Mouse (Mus musculus) hindbrain, embryonic 11.5 days (tissue): ENCODE measurements at regions not wholly inside any gene's neighbourhood (a gene's known extent, or its start where the extent isn't known, plus 50 kb on each side); places are given as distances from the start of the nearest gene placed in this dataset.

Experiments used
- ATAC-seq: fragments of 200-750 bp; cut with Nextera tagmentation; 2 replicates; pipeline ENCODE4 v1.8.0; 2017; ENCODE audit warnings: mild to moderate bottlenecking, moderate TSS enrichment, moderate library complexity; ENCODE audit not compliant: low FRiP score
- DNase-seq: peaks from one replicate; pipeline ENCODE4 v3.0.0-alpha.2; 2015; ENCODE audit warnings: low spot score
- H3K27ac ChIP-seq: fragments of 300-500 bp; sonication (generic); 2 replicates; pipeline ENCODE4 v1.5.1; 2014; ENCODE audit warnings: mild to moderate bottlenecking, low read depth, low read length
- H3K27me3 ChIP-seq: fragments of 300-500 bp; sonication (generic); 2 replicates; pipeline ENCODE4 v1.6.1; 2014; ENCODE audit warnings: mild to moderate bottlenecking, low read length, moderate library complexity, mixed read lengths; ENCODE audit not compliant: control insufficient read depth, insufficient read depth
- H3K36me3 ChIP-seq: fragments of 300-500 bp; sonication (generic); 2 replicates; pipeline ENCODE4 v1.6.1; 2014; ENCODE audit warnings: mild to moderate bottlenecking, low read length, moderate library complexity, mixed read lengths; ENCODE audit not compliant: control insufficient read depth, insufficient read depth
- H3K4me1 ChIP-seq: fragments of 300-500 bp; sonication (generic); replicated peaks from 2 replicates; pipeline ENCODE4 v1.6.1; 2014; ENCODE audit warnings: low read length, mixed read lengths; ENCODE audit not compliant: control insufficient read depth, insufficient read depth
- H3K4me2 ChIP-seq: fragments of 300-500 bp; sonication (generic); replicated peaks from 2 replicates; pipeline ENCODE4 v1.6.1; 2014; ENCODE audit warnings: mild to moderate bottlenecking, low read depth, low read length
- H3K4me3 ChIP-seq: fragments of 300-500 bp; sonication (generic); 2 replicates; pipeline ENCODE4 v1.5.1; 2014; ENCODE audit warnings: low read depth, low read length
- H3K9ac ChIP-seq: fragments of 300-500 bp; sonication (generic); 2 replicates; pipeline ENCODE4 v1.6.1; 2014; ENCODE audit warnings: low read depth, low read length
- H3K9me3 ChIP-seq: fragments of 300-500 bp; sonication (generic); 2 replicates; pipeline ENCODE4 v1.6.1; 2016; ENCODE audit warnings: low read length; ENCODE audit not compliant: control insufficient read depth
- WGBS: fragments of 180-500 bp; shearing (Covaris S2); extraction: QIAGEN DNeasy Blood & Tissue Kit; methylation state at CpG from one replicate; pipeline ENCODE4 v1.1.7; 2014; 5-methylcytosine and 5-hydroxymethylcytosine counted together

DNA sequence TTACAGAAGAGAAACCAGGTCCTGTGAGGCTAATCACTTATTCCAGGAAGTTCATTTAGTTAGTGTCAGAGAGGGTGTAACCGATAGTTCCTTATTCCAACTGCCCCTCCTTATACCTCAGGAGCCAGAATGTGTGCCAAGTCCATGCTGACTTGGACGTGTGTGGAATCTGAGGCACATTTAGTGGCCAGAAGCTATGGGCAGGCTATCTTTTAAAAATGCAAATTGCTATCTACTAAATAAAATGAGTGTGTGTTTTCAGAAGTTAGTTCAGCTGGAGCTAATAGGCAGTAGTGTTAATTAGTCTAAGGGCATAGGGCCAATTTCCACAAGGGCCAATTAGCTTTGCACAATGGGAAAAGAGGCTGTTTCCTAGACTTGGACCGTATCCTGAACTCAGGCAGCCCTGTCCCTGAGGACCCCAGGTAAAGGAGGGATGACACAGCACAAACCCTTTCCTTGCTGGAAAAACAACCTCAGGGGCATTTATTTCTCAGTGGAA, 168.5 kb downstream of the Icos start:
- H3K4me2 ChIP-seq = no peak overlapping the region

DNA sequence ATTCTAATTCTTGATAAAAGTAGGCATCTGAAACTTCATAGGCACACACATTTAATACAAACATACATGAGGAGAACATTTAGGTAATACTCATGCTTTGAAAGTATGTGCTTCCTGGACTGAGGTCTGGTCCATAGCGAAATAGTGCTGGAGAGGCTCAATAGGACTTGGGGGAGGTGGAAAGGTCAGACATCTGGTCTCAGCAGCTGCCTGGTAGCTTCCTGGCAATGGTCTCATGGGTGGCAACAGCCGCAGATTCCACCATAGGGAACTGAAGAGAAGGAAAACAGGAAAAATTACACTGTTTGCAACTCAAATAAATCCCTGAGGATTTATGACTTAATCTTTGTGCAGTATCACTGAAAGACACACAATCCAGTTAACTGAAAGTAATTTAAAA, 174.0 kb downstream of the Icos start:
- ATAC-seq (no peak), DNase-seq (no peak)
- H3K27ac ChIP-seq = no peak overlapping the region
- 54% methylated on average over 2 of the region's 2 CpGs for WGBS
- H3K4me2 ChIP-seq = no peak overlapping the region
- H3K9me3 ChIP-seq = no peaks in the 10 kb centered on the region
- H3K9ac ChIP-seq = no peak overlapping the region
- H3K36me3 ChIP-seq = no peaks in the 10 kb centered on the region
- H3K4me3 ChIP-seq = no peak overlapping the region
- no peaks in the 10 kb centered on the region for H3K4me1 ChIP-seq
- H3K27me3 ChIP-seq = no peaks in the 10 kb centered on the region

More for the DNA sequence above, 168.5 kb downstream of the Icos start:
- Histone ChIP-seq H3K36me3 (no peaks in the 10 kb centered on the region), H3K4me1 (peaks cover 10% of the 10 kb centered on the region), H3K9me3 (no peaks in the 10 kb centered on the region), H3K27ac (no peak overlapping the region), H3K9ac (no peak overlapping the region), H3K4me3 (no peak overlapping the region), H3K27me3 (no peaks in the 10 kb centered on the region)
- 50% methylated on average over 3 of the region's 3 CpGs for WGBS
- DNase-seq (no peak), ATAC-seq (no peak)

DNA sequence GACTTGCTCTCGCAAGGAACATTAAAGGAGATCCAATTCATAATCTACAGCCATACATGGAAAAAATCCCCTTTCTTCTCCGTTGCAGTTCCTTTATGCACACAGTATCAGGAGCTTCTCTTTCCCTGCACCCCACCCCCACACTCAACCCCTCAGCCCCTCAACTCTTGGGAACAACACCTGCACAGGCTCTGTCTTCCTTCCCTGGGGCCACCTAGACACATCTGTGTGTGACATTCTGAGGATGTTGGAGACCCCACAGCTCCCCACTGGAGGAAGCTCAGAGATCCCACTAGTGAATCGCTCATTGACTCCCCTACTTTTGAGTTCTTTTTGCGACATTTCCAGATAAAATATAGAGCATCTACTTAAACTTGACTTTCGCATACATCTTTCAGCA, 174.4 kb downstream of the Icos start:
- no peak overlapping the region for H3K27ac ChIP-seq
- no peak for DNase-seq
- H3K4me3 ChIP-seq = no peak overlapping the region
- ATAC-seq = no peak
- H3K36me3 ChIP-seq = no peaks in the 10 kb centered on the region
- WGBS = 82% methylated on average over 5 of the region's 5 CpGs
- H3K9ac ChIP-seq = no peak overlapping the region
- H3K9me3 ChIP-seq = no peaks in the 10 kb centered on the region
- no peaks in the 10 kb centered on the region for H3K4me1 ChIP-seq
- no peak overlapping the region for H3K4me2 ChIP-seq
- no peaks in the 10 kb centered on the region for H3K27me3 ChIP-seq

- Histone ChIP-seq H3K4me2 (no peak overlapping the region), H3K27me3 (no peaks in the 10 kb centered on the region), H3K4me1 (no peaks in the 10 kb centered on the region), H3K9ac (no peak overlapping the region), H3K27ac (no peak overlapping the region), H3K36me3 (no peaks in the 10 kb centered on the region), H3K4me3 (no peak overlapping the region), H3K9me3 (no peaks in the 10 kb centered on the region)
- no peak for ATAC-seq
- WGBS = 90% methylated on average over 3 of the region's 3 CpGs
- no peak for DNase-seq
Measured at GRCm38 (mm10) chr1:61154216-61154615, 176.5 kb downstream of the Icos start.

DNA sequence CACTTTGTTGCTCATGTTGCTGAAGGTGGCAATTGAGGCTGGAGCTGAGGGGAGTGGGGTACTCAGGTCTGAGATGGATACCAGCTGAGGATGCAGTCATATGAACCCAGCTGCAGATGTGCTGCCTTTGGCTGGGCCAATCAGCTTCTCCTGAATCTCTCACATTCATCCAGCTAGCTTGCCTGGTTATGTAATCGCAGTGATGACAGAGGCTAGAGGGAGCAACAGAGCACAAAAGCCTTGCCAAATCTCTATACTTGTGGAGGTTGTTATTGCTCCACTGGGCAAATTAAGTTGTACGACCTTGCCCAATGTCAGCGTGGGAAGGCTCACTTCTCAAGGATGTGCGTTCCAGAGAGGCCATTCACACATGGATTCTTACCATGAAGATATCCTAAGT, 179.5 kb downstream of the Icos start:
- Histone ChIP-seq H3K27ac (no peak overlapping the region), H3K36me3 (no peaks in the 10 kb centered on the region), H3K4me1 (no peaks in the 10 kb centered on the region), H3K9ac (no peak overlapping the region), H3K27me3 (no peaks in the 10 kb centered on the region), H3K4me2 (no peak overlapping the region), H3K9me3 (no peaks in the 10 kb centered on the region), H3K4me3 (no peak overlapping the region)
- WGBS = 83% methylated on average over 4 of the region's 4 CpGs
- ATAC-seq = no peak
- DNase-seq = no peak

DNA sequence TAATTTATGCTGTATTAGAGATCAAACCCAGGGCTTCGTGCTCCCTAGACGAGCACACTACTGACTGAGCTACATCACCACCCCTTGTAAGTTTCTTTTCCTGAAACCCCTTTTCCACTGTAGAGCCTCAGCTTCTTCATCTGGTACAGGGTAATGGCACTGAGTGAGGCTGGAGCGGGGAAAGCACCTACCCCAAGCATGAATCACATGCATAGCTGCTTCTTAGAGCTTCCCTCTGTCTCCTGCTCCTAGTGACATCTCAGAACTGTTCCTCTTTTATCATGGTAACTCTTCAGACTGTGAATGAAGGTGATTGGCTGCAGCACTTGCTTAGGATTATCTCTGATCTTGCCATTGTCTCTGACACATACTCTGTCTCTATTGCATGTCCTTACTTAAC, 182.8 kb downstream of the Icos start:
- H3K4me2 ChIP-seq = no peak overlapping the region
- H3K36me3 ChIP-seq = no peaks in the 10 kb centered on the region
- H3K4me1 ChIP-seq = no peaks in the 10 kb centered on the region
- 85% methylated on average over 3 of the region's 3 CpGs for WGBS
- no peak overlapping the region for H3K27ac ChIP-seq
- no peak for DNase-seq
- no peaks in the 10 kb centered on the region for H3K9me3 ChIP-seq
- no peak overlapping the region for H3K9ac ChIP-seq
- H3K4me3 ChIP-seq = no peak overlapping the region
- H3K27me3 ChIP-seq = no peaks in the 10 kb centered on the region
- ATAC-seq = no peak

- WGBS = 91% methylated on average over 2 of the region's 2 CpGs
- Histone ChIP-seq H3K27me3 (no peaks in the 10 kb centered on the region), H3K4me1 (no peaks in the 10 kb centered on the region), H3K9ac (no peak overlapping the region), H3K4me3 (no peak overlapping the region), H3K36me3 (no peaks in the 10 kb centered on the region), H3K9me3 (no peaks in the 10 kb centered on the region), H3K27ac (no peak overlapping the region), H3K4me2 (no peak overlapping the region)
- DNase-seq (no peak), ATAC-seq (no peak)
Measured at GRCm38 (mm10) chr1:61164271-61164670, 186.5 kb downstream of the Icos start.

GRCm38 (mm10) chr1:61171941-61172340, 194.2 kb downstream of the Icos start:
- Histone ChIP-seq H3K9ac (no peak overlapping the region), H3K9me3 (no peaks in the 10 kb centered on the region), H3K36me3 (no peaks in the 10 kb centered on the region), H3K27ac (no peak overlapping the region), H3K4me2 (no peak overlapping the region), H3K27me3 (no peaks in the 10 kb centered on the region), H3K4me1 (no peaks in the 10 kb centered on the region), H3K4me3 (no peak overlapping the region)
- DNase-seq = no peak
- 80% methylated on average over 6 of the region's 6 CpGs for WGBS
- ATAC-seq = no peak

GRCm38 (mm10) chr1:61172946-61173345, 195.2 kb downstream of the Icos start:
- Histone ChIP-seq H3K27ac (no peak overlapping the region), H3K27me3 (no peaks in the 10 kb centered on the region), H3K9ac (no peak overlapping the region), H3K4me2 (no peak overlapping the region), H3K4me1 (no peaks in the 10 kb centered on the region), H3K9me3 (no peaks in the 10 kb centered on the region), H3K4me3 (no peak overlapping the region), H3K36me3 (no peaks in the 10 kb centered on the region)
- DNase-seq (no peak), ATAC-seq (no peak)
- WGBS = 80% methylated on average over 6 of the region's 6 CpGs
